Mouse (Mus musculus) ES-Bruce4 (cell line): ENCODE measurements around the gene Cpt1a.

Experiments used
- CTCF ChIP-seq: IDR thresholded peaks from one replicate; pipeline ENCODE4 v1.8.1; 2011; ENCODE audit warnings: low read depth, low read length
- EP300 ChIP-seq: IDR thresholded peaks from 2 replicates; pipeline ENCODE4 v1.6.1; 2011; ENCODE audit warnings: low read depth, low read length; ENCODE audit not compliant: insufficient read depth
- POLR2A ChIP-seq: IDR thresholded peaks from one replicate; pipeline ENCODE4 v1.8.1; 2011; ENCODE audit warnings: low read length; ENCODE audit not compliant: insufficient read depth

- TF ChIP-seq CTCF (no peak), EP300 (no peak), POLR2A (no peak)
Measured at GRCm38 (mm10) chr19:3341021-3341420, 18.9 kb downstream of the Cpt1a start.
